Mouse (Mus musculus) stomach, postnatal 0 days (tissue): Measurements from ENCODE around the gene Pex6. TPM values are rescaled to one million over a fixed set of nuclear protein-coding genes. Genes with fewer than 3 reads are reported as not detected.

Experiments
- ATAC-seq: fragments of 200-750 bp; cut with Nextera tagmentation; 2 replicates; pipeline ENCODE4 v1.8.0; 2017; ENCODE audit not compliant: low FRiP score, low TSS enrichment
- DNase-seq: peaks from one replicate; pipeline ENCODE4 v3.0.0-alpha.2; 2016; ENCODE audit warnings: low spot score
- H3K27ac ChIP-seq: fragments of 300-500 bp; sonication (generic); replicated peaks from 2 replicates; pipeline ENCODE4 v1.5.1; 2014; ENCODE audit warnings: mild to moderate bottlenecking, control low read depth
- H3K27me3 ChIP-seq: fragments of 300-500 bp; sonication (generic); 2 replicates; pipeline ENCODE4 v1.6.1; 2014; ENCODE audit warnings: low read length; ENCODE audit not compliant: control insufficient read depth, insufficient read depth
- H3K36me3 ChIP-seq: fragments of 300-500 bp; sonication (generic); 2 replicates; pipeline ENCODE4 v1.6.1; 2014; ENCODE audit warnings: low read length, mixed read lengths; ENCODE audit not compliant: control insufficient read depth, insufficient read depth
- H3K4me1 ChIP-seq: fragments of 300-500 bp; sonication (generic); replicated peaks from 2 replicates; pipeline ENCODE4 v1.6.1; 2014; ENCODE audit warnings: antibody characterized with exemption; ENCODE audit not compliant: control insufficient read depth, insufficient read depth
- H3K4me2 ChIP-seq: fragments of 300-500 bp; sonication (generic); replicated peaks from 2 replicates; pipeline ENCODE4 v1.6.1; 2014; ENCODE audit warnings: low read depth, mild to moderate bottlenecking, control low read depth, moderate library complexity
- H3K4me3 ChIP-seq: fragments of 300-500 bp; sonication (generic); 2 replicates; pipeline ENCODE4 v1.5.1; 2014; ENCODE audit warnings: low read depth, low read length, control low read depth
- H3K9ac ChIP-seq: fragments of 300-500 bp; sonication (generic); 2 replicates; pipeline ENCODE4 v1.6.1; 2014; ENCODE audit warnings: mild to moderate bottlenecking, low read length, control low read depth, mixed read lengths
- H3K9me3 ChIP-seq: fragments of 300-500 bp; sonication (generic); 2 replicates; pipeline ENCODE4 v1.6.1; 2016; ENCODE audit warnings: low read length; ENCODE audit not compliant: control insufficient read depth
- CTCF ChIP-seq: IDR thresholded peaks from 2 replicates; pipeline ENCODE4 v1.5.1; 2016; ENCODE audit warnings: antibody characterized with exemption, low read depth, mild to moderate bottlenecking, moderate library complexity
- EP300 ChIP-seq: optimal IDR thresholded peaks from 2 replicates; pipeline ENCODE3; 2016; ENCODE audit warnings: antibody characterized with exemption
- WGBS: fragments of 180-500 bp; shearing (Covaris S2); extraction: QIAGEN DNeasy Blood & Tissue Kit; methylation state at CpG from one replicate; pipeline ENCODE4 v1.1.7; 2014; 5-methylcytosine and 5-hydroxymethylcytosine counted together
- polyA plus RNA-seq: library from polyadenylated mRNA; unstranded; fragments of >200 nt; fragmentation: Nextera tagmentation; extraction: Ambion mirVana; gene quantifications from 2 replicates; pipeline ENCODE4 v1.2.1, GENCODE M21; 2015

Pex6 gene
- polyA plus RNA-seq, 1 experiment from 2014 or later = 9.8 TPM

- no peaks in the 10 kb centered on the region for H3K27me3 ChIP-seq
- peak overlapping the region; percentile 74 for H3K4me2 ChIP-seq
- H3K4me3 ChIP-seq = peak overlapping the region; percentile 88
- H3K27ac ChIP-seq = peak overlapping the region; percentile 63; the same call in 1 of the 2 replicates
- TF ChIP-seq CTCF (no peak), EP300 (no peak)
- 19% methylated on average over 12 of the region's 12 CpGs for WGBS
- H3K9ac ChIP-seq = peak overlapping the region; percentile 69
- peaks cover 30% of the 10 kb centered on the region for H3K36me3 ChIP-seq
- ATAC-seq (no peak), DNase-seq (no peak)
- H3K9me3 ChIP-seq = no peaks in the 10 kb centered on the region
- H3K4me1 ChIP-seq = peaks cover 14% of the 10 kb centered on the region
These were observed 29.7 kb upstream of the Pex6 start for GRCm38 (mm10) chr17:46681466-46682118.

GRCm38 (mm10) chr17:46682654-46683389 lies 28.4 kb upstream of the Pex6 start:
- Histone ChIP-seq H3K27ac (peak overlapping the region; percentile 71), H3K4me3 (no peak overlapping the region), H3K27me3 (no peaks in the 10 kb centered on the region), H3K9me3 (no peaks in the 10 kb centered on the region), H3K36me3 (peaks cover 33% of the 10 kb centered on the region), H3K4me1 (peaks cover 14% of the 10 kb centered on the region), H3K9ac (no peak overlapping the region), H3K4me2 (no peak overlapping the region)
- TF ChIP-seq EP300 = no peak
- no peak for TF ChIP-seq CTCF
- WGBS = 75% methylated on average over 16 of the region's 16 CpGs
- ATAC-seq (peak; percentile 37), DNase-seq (peak; percentile 83)

- DNase-seq (no peak), ATAC-seq (no peak)
- H3K36me3 ChIP-seq = peaks cover 33% of the 10 kb centered on the region
- H3K27ac ChIP-seq = no peak overlapping the region
- H3K4me1 ChIP-seq = peaks cover 5% of the 10 kb centered on the region; the same call in 1 of the 2 replicates
- H3K27me3 ChIP-seq = no peaks in the 10 kb centered on the region
- TF ChIP-seq EP300 (no peak), CTCF (no peak)
- no peak overlapping the region for H3K4me3 ChIP-seq
- H3K9me3 ChIP-seq = no peaks in the 10 kb centered on the region
- no peak overlapping the region for H3K9ac ChIP-seq
- H3K4me2 ChIP-seq = no peak overlapping the region
- WGBS = 91% methylated on average over 6 of the region's 6 CpGs
These were observed 25.4 kb upstream of the Pex6 start for GRCm38 (mm10) chr17:46685913-46686312.

GRCm38 (mm10) chr17:46690665-46691064 lies 20.6 kb upstream of the Pex6 start:
- Histone ChIP-seq H3K9me3 (no peaks in the 10 kb centered on the region), H3K4me2 (no peak overlapping the region), H3K27ac (no peak overlapping the region), H3K27me3 (no peaks in the 10 kb centered on the region), H3K4me1 (no peaks in the 10 kb centered on the region), H3K36me3 (peaks cover 18% of the 10 kb centered on the region), H3K9ac (no peak overlapping the region), H3K4me3 (no peak overlapping the region)
- no peak for TF ChIP-seq CTCF
- TF ChIP-seq EP300 = no peak
- WGBS = 85% methylated on average over 12 of the region's 12 CpGs
- no peak for DNase-seq
- ATAC-seq = peak; percentile 26; the same call in 1 of the 2 replicates

GRCm38 (mm10) chr17:46691390-46691789 lies 19.9 kb upstream of the Pex6 start:
- Histone ChIP-seq H3K9me3 (no peaks in the 10 kb centered on the region), H3K36me3 (peaks cover 11% of the 10 kb centered on the region; the same call in 1 of the 2 replicates), H3K4me1 (no peaks in the 10 kb centered on the region), H3K27ac (no peak overlapping the region), H3K4me2 (no peak overlapping the region), H3K9ac (no peak overlapping the region), H3K4me3 (no peak overlapping the region), H3K27me3 (no peaks in the 10 kb centered on the region)
- WGBS = 59% methylated on average over 2 of the region's 2 CpGs
- no peak for DNase-seq
- no peak for TF ChIP-seq CTCF
- no peak for TF ChIP-seq EP300
- peak; percentile 81 for ATAC-seq
